Mouse (Mus musculus): ENCODE data around the gene Tbc1d9b. TPM values are rescaled to one million over a fixed set of nuclear protein-coding genes. Genes with fewer than 3 reads are reported as not detected.

The Tbc1d9b gene
- 39.6 TPM for polyA plus RNA-seq (2017; shearing (Covaris generic))

DNA sequence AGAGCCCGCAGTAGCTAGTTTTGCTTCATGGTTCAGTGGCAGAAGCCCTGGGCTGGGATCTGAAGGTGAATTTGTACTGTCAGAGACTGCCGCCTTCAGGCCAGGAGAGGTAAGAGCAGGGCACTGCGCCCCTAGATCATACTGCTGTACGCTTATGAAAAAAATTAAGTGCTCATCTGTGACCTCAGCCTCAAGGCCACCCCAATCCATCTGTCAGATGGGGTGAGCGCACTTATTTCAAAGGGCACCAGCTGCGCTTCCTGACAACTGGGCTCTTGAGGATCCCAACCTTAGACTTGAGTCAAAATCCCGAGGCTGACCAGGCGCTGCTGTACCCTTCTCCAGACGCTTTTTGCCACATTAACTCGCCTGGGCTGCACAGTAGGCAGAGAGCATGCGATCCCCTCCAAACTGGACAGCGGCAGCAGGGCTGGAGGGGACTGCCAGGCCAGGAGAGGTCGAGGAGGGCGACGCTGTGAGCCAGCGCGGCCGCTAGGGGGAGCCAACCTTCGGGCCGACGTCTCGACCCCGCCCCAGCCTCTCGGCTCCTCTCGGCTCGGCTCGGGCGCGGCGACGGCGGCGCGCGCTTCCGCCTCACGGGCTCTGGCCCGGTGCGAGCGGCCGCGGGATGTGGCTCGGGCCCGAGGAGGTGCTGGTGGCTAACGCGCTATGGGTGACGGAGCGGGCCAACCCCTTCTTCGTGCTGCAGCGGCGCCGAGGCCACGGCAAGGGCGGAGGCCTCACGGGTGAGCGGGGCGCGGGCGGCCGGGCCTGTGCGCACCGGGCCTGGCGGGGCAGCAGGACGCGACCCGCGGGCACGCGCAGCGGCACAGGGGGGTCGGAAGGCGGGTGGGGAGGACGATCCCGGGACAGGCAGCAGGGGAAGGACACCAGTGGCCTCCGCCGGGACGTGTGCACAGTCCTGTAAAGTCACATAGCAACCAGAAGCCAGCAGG lies at the start of gene Tbc1d9b:
TSS of gene Tbc1d9b (plus strand) at position 586 of the 956 bp plus-strand sequence.

DNA sequence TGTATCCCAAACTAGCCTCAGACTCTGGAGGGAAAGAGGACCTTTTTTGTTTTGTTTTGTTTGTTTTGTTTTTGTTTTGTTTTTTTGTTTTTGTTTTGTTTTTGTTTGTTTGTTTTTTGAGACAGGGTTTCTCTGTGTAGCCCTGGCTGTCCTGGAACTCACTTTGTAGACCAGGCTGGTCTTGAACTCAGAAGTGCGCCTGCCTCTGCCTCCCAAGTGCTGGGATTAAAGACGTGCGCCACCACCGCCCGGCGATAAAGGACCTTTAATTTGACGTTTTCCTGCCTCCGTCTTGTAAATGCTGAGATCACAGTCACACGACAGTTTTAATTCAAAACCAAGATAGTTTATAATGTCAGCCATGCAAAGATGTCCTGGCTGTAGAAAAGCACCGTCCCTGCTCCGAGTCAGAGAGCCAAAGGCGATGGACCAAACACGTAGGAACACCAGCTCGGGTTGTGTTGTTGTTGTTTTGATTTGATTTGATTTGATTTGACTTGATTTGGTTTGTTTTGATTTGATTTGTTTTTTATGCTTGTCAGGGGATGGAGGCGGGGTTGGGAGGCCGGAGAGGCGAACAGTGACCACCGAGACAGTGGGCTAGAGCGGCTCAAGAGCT lies 43.0 kb downstream of the Tbc1d9b start, which contains the start of gene Mrnip:
TSS of gene Mrnip (plus strand) at position 334 of the 619 bp plus-strand sequence.

GRCm38 (mm10) chr11:50210505-50211151 lies 79.4 kb downstream of the Tbc1d9b start, which contains the start of the genes Sqstm1 and Mgat4b:
Gene Sqstm1 (minus strand): TSS chr11:50210827.
Gene Mgat4b (plus strand): TSS chr11:50210890.

Other genes with a start within 250 kb of the Tbc1d9b start
- 0.07 TPM for gene Rasgef1c, start 229.6 kb upstream of the Tbc1d9b start, polyA plus RNA-seq (2017; shearing (Covaris generic))
- 5.0 TPM for gene Rnf130, start 106.0 kb upstream of the Tbc1d9b start, polyA plus RNA-seq (2017; shearing (Covaris generic))
- gene Mrnip, start 43.0 kb downstream of the Tbc1d9b start, polyA plus RNA-seq (2017; shearing (Covaris generic)): 8.2 TPM
- gene Sqstm1, start 79.4 kb downstream of the Tbc1d9b start, polyA plus RNA-seq (2017; shearing (Covaris generic)): 288 TPM
- 1.0 TPM for gene Mgat4b, start 79.5 kb downstream of the Tbc1d9b start, polyA plus RNA-seq (2017; shearing (Covaris generic))
- 2.3 TPM for gene Ltc4s, start 107.2 kb downstream of the Tbc1d9b start, polyA plus RNA-seq (2017; shearing (Covaris generic))
- 2.0 TPM for gene Maml1, start 160.9 kb downstream of the Tbc1d9b start, polyA plus RNA-seq (2017; shearing (Covaris generic))
- 205 TPM for gene Canx, start 194.3 kb downstream of the Tbc1d9b start, polyA plus RNA-seq (2017; shearing (Covaris generic))
- not detected for gene Cby3, start 223.1 kb downstream of the Tbc1d9b start, polyA plus RNA-seq (2017; shearing (Covaris generic))
- 268 TPM for gene Hnrnph1, start 245.6 kb downstream of the Tbc1d9b start, polyA plus RNA-seq (2017; shearing (Covaris generic))

All from CD4-positive, CD25-positive, alpha-beta regulatory T cell, adult 9 weeks (primary cell).